Mouse (Mus musculus): ENCODE data around the gene Zswim8.
"Not testable (repeated sequence)": the region's sequence is repeated elsewhere in the genome, so short reads cannot be mapped to it uniquely, and the experiment has no call there.

The Zswim8 gene

DNA sequence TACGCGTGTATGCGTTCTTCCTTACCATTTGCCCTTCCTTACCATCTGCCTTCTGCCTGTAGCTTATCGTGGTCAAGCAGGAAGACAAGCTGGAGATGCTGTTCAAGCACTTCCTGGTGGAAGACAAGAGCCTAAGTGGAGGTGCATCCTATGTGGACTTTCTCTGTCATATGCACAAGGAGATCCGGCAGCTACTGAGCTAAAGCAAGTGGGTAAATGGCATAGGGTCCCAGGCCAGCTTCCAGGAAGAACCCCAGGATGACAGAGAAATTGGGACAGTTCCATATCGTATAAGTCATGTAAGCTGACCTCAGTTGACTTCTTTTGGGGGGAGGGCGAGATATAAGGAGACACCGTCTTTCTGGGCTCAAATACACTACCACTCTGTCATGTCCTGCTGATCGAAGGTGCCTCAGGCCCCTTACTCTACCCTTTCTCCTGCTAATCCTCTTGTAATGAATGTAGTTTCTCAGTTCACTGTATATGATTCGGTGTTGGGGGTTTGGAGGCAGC is 13.7 kb upstream of the Zswim8 start:
- intact Hi-C loops (cut with DNase I): no loop called here

- intact Hi-C loops (cut with DNase I): no loop called here
These were observed 13.0 kb upstream of the Zswim8 start for GRCm38 (mm10) chr14:20694185-20694883.

DNA sequence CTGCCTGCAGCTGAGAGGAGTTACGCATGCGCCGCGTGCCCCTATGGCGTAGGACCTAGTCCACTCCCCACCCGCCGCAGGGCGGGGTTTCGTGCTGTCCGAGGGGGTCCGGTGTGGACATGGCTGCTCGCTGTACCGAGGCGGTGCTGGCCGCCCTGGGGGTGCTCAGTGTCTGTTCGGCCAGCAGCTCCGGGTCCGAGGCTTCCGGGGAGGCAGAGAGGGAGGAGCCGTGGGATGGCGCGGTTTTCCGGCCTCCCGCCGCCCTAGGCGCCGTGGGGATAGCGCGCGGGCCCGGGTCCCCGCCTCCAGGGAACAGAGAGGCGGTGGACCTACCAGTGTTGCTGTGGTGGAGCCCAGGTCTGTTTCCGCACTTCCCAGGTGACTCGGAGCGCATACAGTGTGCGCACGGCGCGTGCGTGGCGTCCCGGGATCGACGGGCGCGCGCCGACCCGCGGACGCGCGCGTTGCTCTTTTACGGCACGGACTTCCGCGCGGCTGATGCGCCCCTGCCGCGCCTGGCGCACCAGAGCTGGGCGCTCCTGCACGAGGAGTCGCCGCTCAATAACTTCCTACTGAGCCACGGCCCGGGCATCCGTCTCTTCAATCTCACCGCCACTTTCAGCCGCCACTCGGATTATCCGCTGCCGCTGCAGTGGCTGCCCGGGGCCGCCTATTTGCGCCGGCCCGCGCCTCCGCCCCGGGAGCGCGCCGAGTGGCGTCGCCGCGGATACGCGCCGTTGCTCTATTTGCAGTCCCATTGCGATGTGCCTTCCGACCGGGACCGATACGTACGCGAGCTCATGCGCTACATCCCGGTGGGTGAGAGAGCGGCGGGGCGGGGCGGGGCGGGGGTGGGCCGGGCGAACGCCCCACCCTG is 12.2 kb upstream of the Zswim8 start, which contains the start of gene Fut11:
Fut11 (plus strand) TSS at position 85 of the 877 bp plus-strand sequence.
- intact Hi-C loops (cut with DNase I): no loop called here

DNA sequence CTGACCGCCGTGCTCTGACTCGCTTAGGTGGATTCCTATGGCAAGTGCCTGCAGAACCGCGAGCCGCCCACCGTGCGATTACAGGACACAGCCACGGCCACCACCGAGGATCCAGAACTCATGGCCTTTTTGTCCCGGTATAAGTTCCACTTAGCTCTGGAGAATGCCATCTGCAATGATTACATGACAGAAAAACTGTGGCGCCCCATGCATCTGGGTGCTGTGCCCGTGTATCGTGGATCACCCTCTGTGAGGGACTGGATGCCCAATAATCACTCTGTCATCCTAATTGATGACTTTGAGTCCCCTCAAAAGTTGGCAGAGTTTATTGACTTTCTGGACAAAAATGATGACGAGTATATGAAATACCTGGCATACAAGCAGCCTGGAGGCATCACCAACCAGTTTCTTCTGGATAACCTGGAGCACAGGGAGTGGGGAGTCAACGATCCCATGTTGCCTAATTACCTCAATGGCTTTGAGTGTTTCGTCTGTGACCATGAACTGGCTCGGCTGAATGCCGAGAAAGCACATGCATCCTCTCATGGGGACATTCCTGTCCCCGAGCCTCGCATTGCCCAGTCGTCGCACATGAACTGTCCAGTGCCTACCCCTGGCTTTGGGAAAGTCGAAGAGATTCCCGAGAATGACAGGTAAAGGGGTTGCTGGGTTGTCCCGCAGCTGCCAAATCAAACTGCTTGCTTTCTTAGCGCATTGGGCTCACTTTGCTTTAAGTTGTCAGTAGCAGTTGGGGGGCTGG is 11.4 kb upstream of the Zswim8 start:
- intact Hi-C loops (cut with DNase I): no loop called here

GRCm38 (mm10) chr14:20696986-20697385 is 10.4 kb upstream of the Zswim8 start:
- intact Hi-C loops (cut with DNase I): no loop called here

DNA sequence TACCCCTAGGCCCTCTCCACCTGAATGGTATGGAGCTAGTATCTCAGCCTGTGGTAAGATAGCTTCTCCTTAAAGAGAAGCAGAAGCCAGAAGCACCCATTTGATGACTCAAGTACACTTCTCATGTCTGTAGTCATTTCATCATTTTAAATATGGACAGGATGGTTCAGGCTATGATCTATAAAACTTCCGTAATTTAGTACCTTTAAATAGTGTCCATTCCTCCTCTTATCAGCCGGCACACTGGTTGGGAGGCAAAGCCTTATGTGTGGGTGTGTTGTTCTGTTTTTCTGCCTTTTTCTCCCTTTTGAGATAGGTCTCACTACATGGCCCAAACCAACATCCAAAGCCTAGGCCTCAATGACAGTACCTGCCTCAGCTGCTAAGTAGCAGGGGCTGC is 8.8 kb upstream of the Zswim8 start:
- intact Hi-C loops (cut with DNase I): no loop called here

GRCm38 (mm10) chr14:20700362-20700761 is 7.0 kb upstream of the Zswim8 start:
- intact Hi-C loops (cut with DNase I): no loop called here

DNA sequence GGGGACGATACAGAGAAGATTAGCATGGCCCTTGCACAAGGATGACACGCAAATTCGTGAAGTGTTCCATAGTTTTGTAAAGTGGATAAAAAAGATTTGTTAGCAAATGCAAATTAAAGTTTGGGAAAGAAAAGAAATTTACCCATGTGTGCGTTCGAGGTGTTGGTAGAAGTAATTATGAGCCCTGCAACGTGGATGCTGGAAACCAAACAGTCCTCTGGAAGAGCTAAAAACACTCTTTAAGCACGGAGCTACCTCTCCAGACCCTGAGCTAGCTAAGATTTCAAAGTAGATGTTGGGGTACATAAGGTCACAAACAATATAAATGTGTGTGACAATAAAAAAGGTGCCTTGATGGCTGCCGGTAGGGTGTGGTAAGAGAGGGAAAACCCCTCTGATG is 5.8 kb upstream of the Zswim8 start:
- intact Hi-C loops (cut with DNase I): no loop called here

DNA sequence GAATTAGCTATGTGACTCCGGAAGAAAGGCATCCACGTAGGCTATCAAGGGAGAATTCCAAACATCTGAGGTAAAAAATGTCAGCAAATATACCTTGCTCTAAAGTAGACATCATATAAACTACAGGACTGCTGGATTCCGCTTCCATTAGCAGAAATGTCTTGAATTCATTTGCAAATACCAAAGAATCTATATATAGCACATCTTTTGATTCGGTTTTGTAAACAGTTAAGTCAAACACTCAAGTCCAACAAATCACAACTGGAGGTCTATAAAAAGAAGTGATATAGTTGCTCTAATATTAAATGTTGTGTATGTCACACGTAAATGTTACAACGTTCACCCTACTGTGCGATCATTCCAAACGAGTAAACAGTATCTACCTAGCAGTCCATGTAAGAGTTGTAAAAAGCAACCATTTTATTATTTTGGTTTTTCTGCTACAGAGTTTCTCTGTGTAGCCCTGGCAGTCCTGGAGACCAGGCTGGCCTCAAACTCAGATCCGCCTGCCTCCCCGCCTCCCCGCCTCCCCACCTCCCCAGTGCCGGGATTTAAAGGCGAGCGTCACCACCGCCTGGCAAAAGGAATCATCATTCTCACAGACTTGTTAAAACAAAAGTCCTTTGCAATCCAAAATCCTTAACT is 5.1 kb upstream of the Zswim8 start:
- intact Hi-C loops (cut with DNase I): no loop called here

- intact Hi-C loops (cut with DNase I): no loop called here
These were observed 4.5 kb upstream of the Zswim8 start, which contains the start of gene Chchd1 for GRCm38 (mm10) chr14:20702741-20703381. Chchd1 (plus strand) TSS chr14:20703006.

DNA sequence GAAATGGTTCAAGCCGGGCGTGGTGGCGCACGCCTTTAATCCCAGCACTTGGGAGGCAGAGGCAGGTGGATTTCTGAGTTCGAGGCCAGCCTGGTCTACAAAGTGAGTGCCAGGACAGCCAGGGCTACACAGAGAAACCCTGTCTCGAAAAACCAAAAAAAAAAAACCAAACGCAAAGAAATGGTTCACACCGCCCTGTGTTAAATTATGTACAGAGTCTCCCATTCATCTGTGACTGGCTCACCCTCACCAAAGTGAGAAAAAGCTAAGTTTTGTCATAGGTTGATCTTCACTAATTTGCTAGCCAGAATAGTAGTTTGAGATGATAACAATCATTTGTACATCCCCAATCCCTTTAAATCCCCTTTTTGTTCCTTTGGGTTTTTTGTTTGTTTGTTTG is 3.9 kb upstream of the Zswim8 start:
- intact Hi-C loops (cut with DNase I): not testable (repeated sequence)

- intact Hi-C loops (cut with DNase I): no loop called here
These were observed 887 bp downstream of the Zswim8 start for GRCm38 (mm10) chr14:20708239-20708638.

GRCm38 (mm10) chr14:20713832-20714231 is 6.5 kb downstream of the Zswim8 start:
- intact Hi-C loops (cut with DNase I): no loop called here

DNA sequence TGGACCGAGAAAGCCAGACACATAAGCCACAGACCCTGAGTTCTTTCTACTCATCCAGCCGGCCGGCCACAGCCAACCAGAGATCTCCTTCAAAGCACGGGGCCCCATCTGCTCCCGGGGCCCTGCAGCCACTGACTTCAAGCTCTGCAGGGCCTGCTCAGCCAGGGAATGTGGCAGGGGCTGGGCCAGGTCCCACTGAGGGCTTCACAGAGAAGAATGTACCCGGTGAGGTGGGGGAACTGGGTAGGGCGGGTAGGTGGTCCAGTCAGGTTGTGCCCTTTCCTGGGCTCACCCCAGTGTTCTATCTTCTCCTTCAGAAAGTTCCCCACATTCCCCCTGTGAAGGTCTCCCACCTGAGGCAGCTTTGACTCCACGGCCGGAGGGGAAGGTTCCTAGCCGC is 11.1 kb downstream of the Zswim8 start:
- intact Hi-C loops (cut with DNase I): no loop called here

DNA sequence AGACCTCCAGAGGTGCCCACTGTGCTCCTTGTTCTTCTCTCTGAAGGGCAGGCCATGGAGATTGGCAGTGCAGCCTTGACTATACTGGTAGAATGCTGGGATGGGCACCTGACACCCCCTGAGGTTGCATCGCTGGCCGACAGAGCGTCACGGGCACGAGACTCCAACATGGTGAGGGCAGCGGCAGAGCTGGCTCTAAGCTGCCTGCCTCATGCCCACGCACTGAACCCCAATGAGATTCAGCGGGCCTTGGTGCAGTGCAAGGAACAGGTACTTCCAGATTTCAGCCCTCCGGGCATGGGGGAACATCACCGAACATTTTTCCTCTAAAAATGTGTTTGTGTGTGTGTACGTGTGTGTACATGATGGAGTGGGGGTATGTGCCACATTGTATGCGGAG is 12.4 kb downstream of the Zswim8 start:
- intact Hi-C loops (cut with DNase I): no loop called here

GRCm38 (mm10) chr14:20721371-20721770 is 14.0 kb downstream of the Zswim8 start:
- intact Hi-C loops (cut with DNase I): no loop called here

DNA sequence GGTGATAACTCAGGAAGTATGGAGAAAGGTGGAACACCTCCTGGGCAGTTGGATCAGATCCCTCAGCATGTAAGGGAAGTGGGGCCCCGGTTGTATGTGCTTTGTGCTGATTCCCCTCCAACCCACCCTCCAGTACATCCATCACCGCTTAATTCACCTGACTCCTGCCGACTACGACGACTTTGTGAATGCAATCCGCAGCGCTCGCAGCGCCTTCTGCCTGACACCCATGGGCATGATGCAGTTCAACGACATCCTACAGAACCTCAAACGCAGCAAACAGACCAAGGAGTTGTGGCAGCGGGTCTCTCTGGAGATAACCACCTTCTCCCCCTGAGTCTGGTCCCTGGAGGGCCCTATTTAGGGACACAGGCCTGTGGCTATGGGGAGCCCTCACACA is 15.7 kb downstream of the Zswim8 start:
- intact Hi-C loops (cut with DNase I): no loop called here

- intact Hi-C loops (cut with DNase I): no loop called here
These were observed 16.7 kb downstream of the Zswim8 start for GRCm38 (mm10) chr14:20724043-20724442.

- intact Hi-C loops (cut with DNase I): no loop called here
These were observed 18.4 kb downstream of the Zswim8 start for GRCm38 (mm10) chr14:20725660-20726339.

DNA sequence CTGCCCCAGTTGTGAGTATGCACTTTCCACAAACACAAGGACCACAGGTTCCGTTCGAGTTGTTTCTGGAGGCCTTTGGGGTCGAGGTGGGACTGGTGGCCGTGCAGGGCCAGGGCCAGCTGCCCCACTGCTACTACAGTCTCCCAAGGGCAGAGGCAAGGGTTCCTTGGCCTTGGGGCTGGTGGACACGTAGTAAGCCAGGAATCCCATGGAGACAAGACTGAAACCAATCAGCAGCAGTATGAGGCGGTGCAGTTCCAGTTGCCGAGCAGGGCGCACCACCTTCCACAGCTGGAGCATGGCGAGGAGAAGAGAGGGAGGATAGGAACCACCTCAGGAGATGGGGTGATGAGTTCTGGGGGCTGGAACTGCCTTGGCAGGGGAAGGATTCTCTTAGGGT is 22.5 kb downstream of the Zswim8 start:
- intact Hi-C loops (cut with DNase I): no loop called here
